Mouse (Mus musculus): ENCODE results near the gene Dach1.

DNA sequence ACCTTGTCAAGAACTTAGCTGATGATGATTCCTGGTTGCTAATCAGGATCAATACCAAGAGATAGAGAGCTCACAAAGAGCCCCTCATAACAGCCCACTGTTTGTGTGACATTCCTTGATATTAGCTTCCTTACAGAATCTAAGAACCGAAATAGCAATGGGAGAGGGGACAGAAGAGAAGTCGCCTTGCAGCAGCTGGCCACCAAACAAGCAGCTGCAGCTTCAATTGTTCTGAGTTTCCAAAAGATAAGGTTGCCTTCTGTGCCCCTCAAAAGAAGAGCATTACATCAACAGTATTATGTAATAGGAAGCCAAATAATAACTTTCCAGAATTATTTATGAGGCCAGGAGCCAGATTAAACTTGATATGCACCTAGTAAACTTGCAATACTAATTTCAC is 120.2 kb downstream of the Dach1 start:
- TF ChIP-seq USF2 (IDR thresholded peaks at IDR 0.05; ENCODE audit: borderline replicate concordance in 1 of 2, insufficient read depth in 1 of 2, low read depth in 1 of 2, low read length in 2 of 2) (no peak), GATA1 (IDR thresholded peaks at IDR 0.05; ENCODE audit: low read depth, low read length) (no peak), POLR2A (IDR thresholded peaks at IDR 0.05; ENCODE audit: control insufficient read depth in 1 of 2, insufficient read depth in 1 of 2, low read depth in 1 of 2, low read length in 2 of 2, poor library complexity in 1 of 2) (no peak), CTCF (IDR thresholded peaks at IDR 0.05 in 2 of 3, conservative IDR thresholded peaks at IDR 0.05 in 1 of 3; ENCODE audit: control insufficient read depth in 1 of 3, insufficient read depth in 1 of 3, low read depth in 2 of 3, low read length in 3 of 3, poor library complexity in 1 of 3, severe bottlenecking in 1 of 3) (no peak), SIN3A (IDR thresholded peaks at IDR 0.05; ENCODE audit: low read length) (no peak)

All from MEL (cell line).